Mouse (Mus musculus) bone marrow, adult 2 months (tissue): ENCODE data around the gene Slc35g1.

Experiments
- CTCF ChIP-seq: fragments of 200-500 bp; IDR thresholded peaks from 2 replicates; pipeline ENCODE4 v1.5.1; 2011; ENCODE audit warnings: low read length, control low read depth; ENCODE audit not compliant: control insufficient read depth, insufficient read depth
- POLR2A ChIP-seq: fragments of 200-500 bp; IDR thresholded peaks from 2 replicates; pipeline ENCODE4 v1.6.1; 2011; ENCODE audit warnings: low read depth, mild to moderate bottlenecking, control low read depth, low read length, borderline replicate concordance; ENCODE audit not compliant: control insufficient read depth

DNA sequence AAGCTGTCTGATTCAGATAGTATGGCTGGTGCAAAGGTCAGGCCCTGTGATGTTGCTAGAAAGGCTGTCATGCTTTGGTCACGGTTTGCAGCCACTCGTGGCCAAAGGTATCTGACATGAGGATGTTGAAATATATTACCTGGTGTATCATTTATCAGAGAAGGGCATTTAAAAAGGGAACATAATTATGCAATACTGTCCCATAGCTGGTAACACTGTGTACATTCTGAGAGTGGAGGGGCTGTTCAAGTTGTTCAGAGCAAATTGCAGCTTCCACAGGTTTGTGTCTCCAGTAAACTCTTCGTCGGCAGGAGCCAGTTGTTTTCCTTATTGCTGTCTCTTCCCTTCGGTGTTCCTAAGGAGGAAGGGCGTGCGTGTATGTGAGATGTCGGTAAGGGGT is 3.2 kb downstream of the Slc35g1 start:
- TF ChIP-seq POLR2A (no peak), CTCF (no peak)
